Mouse (Mus musculus): ENCODE measurements around the gene Tmco1.

DNA sequence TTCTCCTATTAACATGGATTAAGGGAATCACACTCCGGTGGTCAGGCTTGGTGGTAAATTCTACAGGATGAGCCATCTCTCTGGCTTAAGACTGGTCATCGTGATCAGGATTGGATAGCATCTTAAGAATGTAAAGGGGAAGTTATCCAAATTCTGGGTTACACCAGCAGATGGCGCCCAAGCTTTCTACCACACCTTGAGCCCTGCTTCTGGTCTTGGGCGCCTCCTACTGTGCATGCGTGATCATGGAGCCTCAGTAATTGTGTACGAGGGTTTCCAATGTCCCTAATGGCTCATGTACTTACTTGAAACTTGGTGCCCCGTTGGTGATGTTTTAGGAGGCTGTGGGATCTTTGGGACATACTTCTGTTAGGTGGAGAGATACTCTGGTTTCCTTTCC is 61.7 kb downstream of the Tmco1 start:
- TF ChIP-seq USF2 (IDR thresholded peaks at IDR 0.05; ENCODE audit: borderline replicate concordance in 1 of 2, insufficient read depth in 1 of 2, low read depth in 1 of 2, low read length in 2 of 2) (no peak), NELFE (IDR thresholded peaks at IDR 0.05; ENCODE audit: low read depth, low read length) (no peak), CHD2 (IDR thresholded peaks at IDR 0.05; ENCODE audit: low read length) (no peak), EP300 (IDR thresholded peaks at IDR 0.05; ENCODE audit: low read depth in 1 of 2, low read length in 2 of 2) (no peak), POLR2A (IDR thresholded peaks at IDR 0.05; ENCODE audit: control insufficient read depth in 1 of 2, insufficient read depth in 1 of 2, low read depth in 1 of 2, low read length in 2 of 2, poor library complexity in 1 of 2) (no peak)
